Mouse (Mus musculus): Measurements from ENCODE around the gene Fhit. TPM values are rescaled to one million over a fixed set of nuclear protein-coding genes. Genes with fewer than 3 reads are reported as not detected.

Gene Fhit
- polyA plus RNA-seq, 1 experiment, result not detected

- Histone ChIP-seq H3K27me3 (ENCODE audit: control insufficient read depth) (no peaks in the 10 kb centered on the region), H3K9me3 (ENCODE audit: control insufficient read depth, low read length) (no peaks in the 10 kb centered on the region), H3K36me3 (ENCODE audit: control insufficient read depth) (no peaks in the 10 kb centered on the region), H3K4me3 (replicated peaks) (no peak overlapping the region), H3K4me1 (ENCODE audit: control insufficient read depth) (no peaks in the 10 kb centered on the region)
- TF ChIP-seq GATA1 (IDR thresholded peaks at IDR 0.05; ENCODE audit: low read length), result no peak
- no peak for TF ChIP-seq TAL1 (IDR thresholded peaks at IDR 0.05; ENCODE audit: low read length)
These were observed 1519.8 kb downstream of the Fhit start for GRCm38 (mm10) chr14:9642068-9642467.

- H3K36me3 ChIP-seq (ENCODE audit: control insufficient read depth), result no peaks in the 10 kb centered on the region
- no peak overlapping the region for H3K4me3 ChIP-seq (replicated peaks)
- H3K27me3 ChIP-seq (ENCODE audit: control insufficient read depth), result no peaks in the 10 kb centered on the region
- no peaks in the 10 kb centered on the region for H3K9me3 ChIP-seq (ENCODE audit: control insufficient read depth, low read length)
- TF ChIP-seq GATA1 (IDR thresholded peaks at IDR 0.05; ENCODE audit: low read length) (no peak), TAL1 (IDR thresholded peaks at IDR 0.05; ENCODE audit: low read length) (no peak)
- no peaks in the 10 kb centered on the region for H3K4me1 ChIP-seq (ENCODE audit: control insufficient read depth)
These were observed 1527.4 kb downstream of the Fhit start for GRCm38 (mm10) chr14:9634247-9634991.

GRCm38 (mm10) chr14:9632537-9632936 is 1529.3 kb downstream of the Fhit start:
- H3K36me3 ChIP-seq (ENCODE audit: control insufficient read depth), result no peaks in the 10 kb centered on the region
- no peak for TF ChIP-seq TAL1 (IDR thresholded peaks at IDR 0.05; ENCODE audit: low read length)
- TF ChIP-seq GATA1 (IDR thresholded peaks at IDR 0.05; ENCODE audit: low read length), result no peak
- no peaks in the 10 kb centered on the region for H3K9me3 ChIP-seq (ENCODE audit: control insufficient read depth, low read length)
- H3K27me3 ChIP-seq (ENCODE audit: control insufficient read depth), result no peaks in the 10 kb centered on the region
- H3K4me1 ChIP-seq (ENCODE audit: control insufficient read depth), result no peaks in the 10 kb centered on the region
- H3K4me3 ChIP-seq (replicated peaks), result no peak overlapping the region

GRCm38 (mm10) chr14:9623219-9624043 is 1538.4 kb downstream of the Fhit start:
- Histone ChIP-seq H3K4me3 (replicated peaks) (no peak overlapping the region), H3K27me3 (ENCODE audit: control insufficient read depth) (no peaks in the 10 kb centered on the region), H3K4me1 (ENCODE audit: control insufficient read depth) (no peaks in the 10 kb centered on the region), H3K36me3 (ENCODE audit: control insufficient read depth) (no peaks in the 10 kb centered on the region), H3K9me3 (ENCODE audit: control insufficient read depth, low read length) (no peaks in the 10 kb centered on the region)
- TF ChIP-seq GATA1 (IDR thresholded peaks at IDR 0.05; ENCODE audit: low read length) (no peak), TAL1 (IDR thresholded peaks at IDR 0.05; ENCODE audit: low read length) (no peak)

- no peak overlapping the region for H3K4me3 ChIP-seq (replicated peaks)
- TF ChIP-seq TAL1 (IDR thresholded peaks at IDR 0.05; ENCODE audit: low read length), result no peak
- no peak for TF ChIP-seq GATA1 (IDR thresholded peaks at IDR 0.05; ENCODE audit: low read length)
- no peaks in the 10 kb centered on the region for H3K4me1 ChIP-seq (ENCODE audit: control insufficient read depth)
- H3K27me3 ChIP-seq (ENCODE audit: control insufficient read depth), result no peaks in the 10 kb centered on the region
- no peaks in the 10 kb centered on the region for H3K36me3 ChIP-seq (ENCODE audit: control insufficient read depth)
- H3K9me3 ChIP-seq (ENCODE audit: control insufficient read depth, low read length), result no peaks in the 10 kb centered on the region
These were observed 1540.8 kb downstream of the Fhit start for GRCm38 (mm10) chr14:9620902-9621540.

- no peaks in the 10 kb centered on the region for H3K36me3 ChIP-seq (ENCODE audit: control insufficient read depth)
- H3K27me3 ChIP-seq (ENCODE audit: control insufficient read depth), result no peaks in the 10 kb centered on the region
- H3K9me3 ChIP-seq (ENCODE audit: control insufficient read depth, low read length), result no peaks in the 10 kb centered on the region
- no peak for TF ChIP-seq GATA1 (IDR thresholded peaks at IDR 0.05; ENCODE audit: low read length)
- TF ChIP-seq TAL1 (IDR thresholded peaks at IDR 0.05; ENCODE audit: low read length), result no peak
- no peaks in the 10 kb centered on the region for H3K4me1 ChIP-seq (ENCODE audit: control insufficient read depth)
- no peak overlapping the region for H3K4me3 ChIP-seq (replicated peaks)
These were observed 1542.0 kb downstream of the Fhit start for GRCm38 (mm10) chr14:9619840-9620239.

GRCm38 (mm10) chr14:9613126-9613525 is 1548.7 kb downstream of the Fhit start:
- Histone ChIP-seq H3K4me3 (replicated peaks) (no peak overlapping the region), H3K4me1 (ENCODE audit: control insufficient read depth) (no peaks in the 10 kb centered on the region), H3K36me3 (ENCODE audit: control insufficient read depth) (no peaks in the 10 kb centered on the region), H3K9me3 (ENCODE audit: control insufficient read depth, low read length) (no peaks in the 10 kb centered on the region; the same call in 1 of the 2 replicates), H3K27me3 (ENCODE audit: control insufficient read depth) (no peaks in the 10 kb centered on the region)
- TF ChIP-seq GATA1 (IDR thresholded peaks at IDR 0.05; ENCODE audit: low read length) (no peak), TAL1 (IDR thresholded peaks at IDR 0.05; ENCODE audit: low read length) (no peak)

- Histone ChIP-seq H3K9me3 (ENCODE audit: control insufficient read depth, low read length) (no peaks in the 10 kb centered on the region; the same call in 1 of the 2 replicates), H3K27me3 (ENCODE audit: control insufficient read depth) (no peaks in the 10 kb centered on the region), H3K36me3 (ENCODE audit: control insufficient read depth) (no peaks in the 10 kb centered on the region), H3K4me1 (ENCODE audit: control insufficient read depth) (no peaks in the 10 kb centered on the region), H3K4me3 (replicated peaks) (no peak overlapping the region)
- TF ChIP-seq GATA1 (IDR thresholded peaks at IDR 0.05; ENCODE audit: low read length) (no peak), TAL1 (IDR thresholded peaks at IDR 0.05; ENCODE audit: low read length) (no peak)
These were observed 1552.7 kb downstream of the Fhit start for GRCm38 (mm10) chr14:9609120-9609519.

All from erythroblast, embryonic 14.5 days (primary cell).